Mouse (Mus musculus): ENCODE data around the gene BC048679.

Gene BC048679

GRCm38 (mm10) chr7:81475221-81475620 lies 22.9 kb downstream of the BC048679 start:
- peak; percentile 37 for DNase-seq

- no peak for DNase-seq
These were observed 33.1 kb downstream of the BC048679 start for GRCm38 (mm10) chr7:81464906-81465450.

- DNase-seq = no peak
These were observed 34.0 kb downstream of the BC048679 start for GRCm38 (mm10) chr7:81464116-81464515.

- DNase-seq = no peak
These were observed 35.3 kb downstream of the BC048679 start for GRCm38 (mm10) chr7:81462815-81463214.

GRCm38 (mm10) chr7:81455155-81455651 lies 42.9 kb downstream of the BC048679 start, which contains the start of gene Cpeb1:
TSS of gene Cpeb1 (minus strand) at chr7:81455465.
- DNase-seq = peak; percentile 78

- peak; percentile 72 for DNase-seq
These were observed 43.6 kb downstream of the BC048679 start for GRCm38 (mm10) chr7:81454331-81455039.

- DNase-seq = peak; percentile 59
These were observed 44.4 kb downstream of the BC048679 start for GRCm38 (mm10) chr7:81453443-81454274.

GRCm38 (mm10) chr7:81452971-81453441 lies 45.1 kb downstream of the BC048679 start:
- peak; percentile 47 for DNase-seq

Data from right cerebral cortex, postnatal 25 days (tissue).